Mouse (Mus musculus) CH12.LX (cell line): ENCODE data around the gene Dynll2. TPM values are rescaled to one million over a fixed set of nuclear protein-coding genes. Genes with fewer than 3 reads are reported as not detected.

Source experiments
- DNase-seq: peaks from one replicate; pipeline ENCODE4 v3.0.0-alpha.2; 2013; ENCODE audit errors: extremely low read depth
- H3K27ac ChIP-seq: 2 replicates; pipeline ENCODE4 v1.5.1; 2012; ENCODE audit warnings: low read depth, mild to moderate bottlenecking, control low read depth, moderate library complexity; ENCODE audit not compliant: insufficient read depth
- H3K27me3 ChIP-seq: replicated peaks from 2 replicates; pipeline ENCODE3; 2012; ENCODE audit warnings: inconsistent platforms
- H3K36me3 ChIP-seq, 2 experiments: replicated peaks in 1 of 2; 2 replicates each; pipeline versions ENCODE3 to v1.6.1; 2012; ENCODE audit warnings: inconsistent platforms in 1 of 2, low read length in 1 of 2, mild to moderate bottlenecking in 1 of 2, mixed read lengths in 1 of 2, moderate library complexity in 1 of 2; ENCODE audit not compliant: control insufficient read depth in 1 of 2, insufficient read depth in 1 of 2
- H3K4me1 ChIP-seq, 2 experiments: 2 replicates each; pipeline ENCODE4 v1.6.1; 2012; ENCODE audit warnings: inconsistent platforms in 1 of 2, moderate library complexity in 1 of 2; ENCODE audit not compliant: insufficient read depth in 2 of 2, control insufficient read depth in 1 of 2
- H3K4me2 ChIP-seq: 2 replicates; pipeline ENCODE4 v1.6.1; 2012; ENCODE audit warnings: low read depth, mild to moderate bottlenecking, control low read depth; ENCODE audit not compliant: poor library complexity, insufficient read depth, severe bottlenecking
- H3K4me3 ChIP-seq, 3 experiments: fragments of 150-350 bp in 1 of 3; sonication (generic) in 1 of 3; replicated peaks in 1 of 3; 2 replicates each; pipeline versions ENCODE3 to v1.5.1; 2011 to 2012; ENCODE audit warnings: low read depth in 2 of 3, low read length in 2 of 3, mild to moderate bottlenecking in 2 of 3, moderate library complexity in 2 of 3, control low read depth in 1 of 3, improper control_type of control experiment in 1 of 3, inconsistent platforms in 1 of 3, mixed read lengths in 1 of 3; ENCODE audit not compliant: poor library complexity in 1 of 3
- H3K79me2 ChIP-seq: replicated peaks from 2 replicates; pipeline ENCODE4 v1.6.1; 2012; ENCODE audit warnings: mild to moderate bottlenecking, moderate library complexity; ENCODE audit not compliant: control insufficient read depth, poor library complexity, insufficient read depth, severe bottlenecking; ENCODE audit errors: extremely low read depth
- H3K9ac ChIP-seq: 2 replicates; pipeline ENCODE4 v1.6.1; 2012; ENCODE audit warnings: low read depth, mild to moderate bottlenecking, control low read depth, moderate library complexity; ENCODE audit not compliant: insufficient read depth
- H3K9me3 ChIP-seq: replicated peaks from 2 replicates; pipeline ENCODE3; 2012; ENCODE audit warnings: low read length, inconsistent platforms, mixed read lengths
- BHLHE40 ChIP-seq: IDR thresholded peaks from 2 replicates; pipeline ENCODE4 v1.6.1; 2011; ENCODE audit warnings: mild to moderate bottlenecking, low read depth, low read length, improper control_type of control experiment
- CHD1 ChIP-seq: IDR thresholded peaks from 2 replicates; pipeline ENCODE4 v1.6.1; 2012; ENCODE audit warnings: low read depth, low read length, improper control_type of control experiment, inconsistent platforms
- E2F4 ChIP-seq: IDR thresholded peaks from 2 replicates; pipeline ENCODE4 v1.6.1; 2011; ENCODE audit warnings: low read depth, low read length, improper control_type of control experiment; ENCODE audit not compliant: insufficient replicate concordance
- EP300 ChIP-seq: IDR thresholded peaks from 2 replicates; pipeline ENCODE4 v1.6.1; 2011; ENCODE audit warnings: low read length, improper control_type of control experiment
- ETS1 ChIP-seq: conservative IDR thresholded peaks from 2 replicates; pipeline ENCODE4 v1.6.1; 2012; ENCODE audit warnings: low read depth, mild to moderate bottlenecking, inconsistent platforms, low read length, improper control_type of control experiment, moderate library complexity
- GABPA ChIP-seq: IDR thresholded peaks from 2 replicates; pipeline ENCODE4 v1.6.1; 2012; ENCODE audit warnings: low read depth, low read length, improper control_type of control experiment, inconsistent platforms; ENCODE audit not compliant: insufficient replicate concordance
- HCFC1 ChIP-seq: IDR thresholded peaks from 2 replicates; pipeline ENCODE4 v1.6.1; 2012; ENCODE audit warnings: low read depth, mild to moderate bottlenecking, inconsistent platforms, low read length, improper control_type of control experiment
- JUN ChIP-seq: IDR thresholded peaks from 2 replicates; pipeline ENCODE4 v1.6.1; 2011; ENCODE audit warnings: low read depth, mild to moderate bottlenecking, low read length, improper control_type of control experiment, moderate library complexity; ENCODE audit not compliant: insufficient read depth
- KAT2A ChIP-seq: IDR thresholded peaks from 2 replicates; pipeline ENCODE4 v1.6.1; 2012; ENCODE audit warnings: low read length, improper control_type of control experiment, inconsistent platforms; ENCODE audit not compliant: insufficient replicate concordance
- MAFK ChIP-seq: IDR thresholded peaks from 2 replicates; pipeline ENCODE4 v1.6.1; 2011; ENCODE audit warnings: low read length, improper control_type of control experiment; ENCODE audit not compliant: insufficient replicate concordance
- MAX ChIP-seq: IDR thresholded peaks from 2 replicates; pipeline ENCODE4 v1.6.1; 2011; ENCODE audit warnings: low read length, improper control_type of control experiment
- MAZ ChIP-seq: IDR thresholded peaks from 2 replicates; pipeline ENCODE4 v1.6.1; 2012; ENCODE audit warnings: low read depth, mild to moderate bottlenecking, inconsistent platforms, low read length, improper control_type of control experiment, moderate library complexity
- MXI1 ChIP-seq: IDR thresholded peaks from 2 replicates; pipeline ENCODE4 v1.6.1; 2011; ENCODE audit warnings: mild to moderate bottlenecking, low read depth, low read length, improper control_type of control experiment
- MYC ChIP-seq: IDR thresholded peaks from 2 replicates; pipeline ENCODE4 v1.6.1; 2011; ENCODE audit warnings: low read depth, mild to moderate bottlenecking, improper control_type of control experiment, low read length
- NELFE ChIP-seq: IDR thresholded peaks from 2 replicates; pipeline ENCODE4 v1.6.1; 2011; ENCODE audit warnings: low read depth, low read length, improper control_type of control experiment
- PAX5 ChIP-seq: IDR thresholded peaks from 2 replicates; pipeline ENCODE4 v1.6.1; 2012; ENCODE audit warnings: low read length, inconsistent platforms, mixed read lengths
- POLR2A ChIP-seq: IDR thresholded peaks from 2 replicates; pipeline ENCODE4 v1.6.1; 2011; ENCODE audit warnings: low read depth, mild to moderate bottlenecking, improper control_type of control experiment, low read length
- POLR2AphosphoS2 ChIP-seq: IDR thresholded peaks from 2 replicates; pipeline ENCODE4 v1.6.1; 2011; ENCODE audit warnings: low read depth, low read length, improper control_type of control experiment
- RAD21 ChIP-seq: IDR thresholded peaks from 2 replicates; pipeline ENCODE4 v1.6.1; 2011; ENCODE audit warnings: low read depth, mild to moderate bottlenecking, low read length, improper control_type of control experiment, moderate library complexity
- RCOR1 ChIP-seq: conservative IDR thresholded peaks from 2 replicates; pipeline ENCODE4 v1.6.1; 2012; ENCODE audit warnings: low read depth, mild to moderate bottlenecking, inconsistent platforms, low read length, improper control_type of control experiment
- SIN3A ChIP-seq: IDR thresholded peaks from 2 replicates; pipeline ENCODE4 v1.6.1; 2012; ENCODE audit warnings: low read length, improper control_type of control experiment, inconsistent platforms
- SMC3 ChIP-seq: IDR thresholded peaks from 2 replicates; pipeline ENCODE4 v1.6.1; 2011; ENCODE audit warnings: low read depth, low read length, improper control_type of control experiment
- TBP ChIP-seq: conservative IDR thresholded peaks from 2 replicates; pipeline ENCODE4 v1.6.1; 2011; ENCODE audit warnings: low read depth, low read length, improper control_type of control experiment
- TCF12 ChIP-seq: IDR thresholded peaks from 2 replicates; pipeline ENCODE4 v1.6.1; 2014; ENCODE audit warnings: low read depth, mild to moderate bottlenecking, inconsistent platforms, low read length, improper control_type of control experiment
- UBTF ChIP-seq: IDR thresholded peaks from 2 replicates; pipeline ENCODE4 v1.6.1; 2012; ENCODE audit warnings: low read depth, mild to moderate bottlenecking, inconsistent platforms, low read length, improper control_type of control experiment, moderate library complexity
- USF1 ChIP-seq: IDR thresholded peaks from 2 replicates; pipeline ENCODE4 v1.6.1; 2014; ENCODE audit warnings: low read depth, mild to moderate bottlenecking, inconsistent platforms, low read length, improper control_type of control experiment
- ZC3H11A ChIP-seq: IDR thresholded peaks from 2 replicates; pipeline ENCODE4 v1.6.1; 2012; ENCODE audit warnings: low read depth, mild to moderate bottlenecking, inconsistent platforms, low read length, improper control_type of control experiment
- ZMIZ1 ChIP-seq: IDR thresholded peaks from 2 replicates; pipeline ENCODE4 v1.6.1; 2012; ENCODE audit warnings: low read depth, mild to moderate bottlenecking, inconsistent platforms, low read length, improper control_type of control experiment
- ZNF384 ChIP-seq: IDR thresholded peaks from 2 replicates; pipeline ENCODE4 v1.6.1; 2012; ENCODE audit warnings: low read depth, low read length, improper control_type of control experiment, inconsistent platforms
- dilution Hi-C: fragments of 300-500 bp; cut with MboI; formaldehyde crosslinking; loops from 2 replicates; pipeline ENCODE4 v1.14.3; 2020; ENCODE audit warnings: low sequenced_read_pairs; ENCODE audit not compliant: extremely low pct_unique_long_range_greater_than_20kb, extremely low pct_ligation_motif_present
- in situ Hi-C: fragments of 300-500 bp; cut with MboI; formaldehyde crosslinking; loops from 3 replicates; pipeline ENCODE4 v1.14.3; 2019; ENCODE audit warnings: low sequenced_read_pairs, low pct_ligation_motif_present, low pct_unique_long_range_greater_than_20kb, mixed read lengths
- polyA plus RNA-seq: library from polyadenylated mRNA; unstranded; fragments of >175 nt; gene quantifications from 2 replicates; pipeline ENCODE4 v1.2.1, GENCODE M21; 2012; ENCODE audit warnings: low read depth; ENCODE audit not compliant: insufficient read length
- total RNA-seq, 2 experiments: library from RNA; depleted of rRNA; stranded (reverse); fragments of 300-350 nt in 1 of 2; fragments of >200 nt in 1 of 2; gene quantifications; 2 replicates each; pipeline ENCODE4 v1.2.3; 2012 to 2014

Dynll2 gene
- total and polyA plus RNA-seq, 3 experiments, result 14.0 to 147 (median 35.8) TPM

DNA sequence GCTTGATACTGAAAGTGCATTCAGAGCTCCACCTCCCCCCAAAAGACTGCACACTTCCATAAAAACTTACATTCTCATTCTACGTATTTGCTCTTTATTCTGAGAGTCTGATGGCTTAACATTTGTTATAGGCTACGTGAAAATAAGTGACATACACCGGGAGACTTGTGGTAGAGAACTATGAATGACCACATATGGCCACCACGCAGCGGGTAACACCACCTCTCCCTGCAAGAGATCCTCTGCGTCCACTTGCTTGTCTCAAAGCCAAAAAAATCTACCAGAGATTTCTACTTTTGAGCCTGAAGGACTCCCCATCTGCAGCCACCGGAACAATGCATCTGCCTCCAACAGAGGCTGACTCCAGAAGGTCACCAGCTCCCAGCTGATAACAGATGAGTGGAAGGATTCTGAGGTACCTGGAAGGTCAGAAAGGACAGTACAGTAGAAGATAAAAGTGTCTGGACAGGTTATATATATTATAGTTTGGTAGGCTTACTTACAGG, 24.6 kb upstream of the Dynll2 start:
- Histone ChIP-seq H3K27ac (no peak overlapping the region), H3K9me3 (no peaks in the 10 kb centered on the region), H3K36me3 (no peaks in the 10 kb centered on the region), H3K27me3 (peaks cover 2% of the 10 kb centered on the region), H3K4me1 (peaks cover 14 to 46% of the 10 kb centered on the region in 2 experiments), H3K4me2 (peak overlapping the region; percentile 96), H3K9ac (peak overlapping the region; percentile 39; the same call in 1 of the 2 replicates), H3K79me2 (no peaks in the 10 kb centered on the region), H3K4me3 (peak overlapping the region; percentile 19 to 27 (median 20))
- no peak for DNase-seq
- dilution Hi-C loops (no loop called here), in situ Hi-C loops (no loop called here)
- TF ChIP-seq MXI1, result peak; percentile 42; the same call in 1 of the 2 replicates
- no peak for TF ChIP-seq GABPA
- 0 out of 2 replicates have a peak, but pooled peaks have one; percentile 33 for TF ChIP-seq KAT2A
- TF ChIP-seq RCOR1, result peak; percentile 83; the same call in 1 of the 2 replicates
- TF ChIP-seq EP300, result 0 out of 2 replicates have a peak, but pooled peaks have one; percentile 31
- TF ChIP-seq NELFE, result 0 out of 2 replicates have a peak, but pooled peaks have one; percentile 53
- TF ChIP-seq BHLHE40, result peak; percentile 12; the same call in 1 of the 2 replicates
- no peak; the same call in 1 of the 2 replicates for TF ChIP-seq ZMIZ1
- peak; percentile 66; the same call in 1 of the 2 replicates for TF ChIP-seq MAX
- TF ChIP-seq MAZ, result 0 out of 2 replicates have a peak, but pooled peaks have one; percentile 17
- TF ChIP-seq CHD1, result peak; percentile 93
- TF ChIP-seq SIN3A, result peak; percentile 73; the same call in 1 of the 2 replicates
- no peak; the same call in none of the 2 replicates for TF ChIP-seq MYC
- TF ChIP-seq SMC3, result peak; percentile 0; the same call in 1 of the 2 replicates

GRCm38 (mm10) chr11:88011208-88011913, 24.0 kb upstream of the Dynll2 start:
- peak overlapping the region; percentile 96 for H3K4me2 ChIP-seq
- no peaks in the 10 kb centered on the region for H3K36me3 ChIP-seq
- H3K27ac ChIP-seq, result peak overlapping the region; percentile 16; the same call in 1 of the 2 replicates
- in situ Hi-C loops (no loop called here), dilution Hi-C loops (no loop called here)
- peak overlapping the region; percentile 39 for H3K9ac ChIP-seq
- peaks cover 14 to 46% of the 10 kb centered on the region in 2 experiments for H3K4me1 ChIP-seq
- peak overlapping the region; percentile 19 to 28 (median 27) for H3K4me3 ChIP-seq
- no peaks in the 10 kb centered on the region for H3K9me3 ChIP-seq
- peaks cover 2% of the 10 kb centered on the region for H3K27me3 ChIP-seq
- peak; percentile 96 for DNase-seq
- H3K79me2 ChIP-seq, result no peaks in the 10 kb centered on the region
- TF ChIP-seq TCF12, result peak; percentile 92
- no peak for TF ChIP-seq ZC3H11A
- TF ChIP-seq HCFC1, result no peak; the same call in none of the 2 replicates
- TF ChIP-seq JUN, result peak; percentile 91
- peak; percentile 94; the same call in 1 of the 2 replicates for TF ChIP-seq RCOR1
- peak; percentile 96 for TF ChIP-seq ETS1
- TF ChIP-seq RAD21, result no peak; the same call in 1 of the 2 replicates
- peak; percentile 87 for TF ChIP-seq MAFK
- peak; percentile 89 for TF ChIP-seq MYC
- TF ChIP-seq GABPA, result no peak
- no peak for TF ChIP-seq PAX5
- TF ChIP-seq POLR2AphosphoS2, result no peak
- TF ChIP-seq TBP, result peak; percentile 68; the same call in 1 of the 2 replicates
- peak; percentile 72; the same call in 1 of the 2 replicates for TF ChIP-seq ZMIZ1
- no peak; the same call in 1 of the 2 replicates for TF ChIP-seq UBTF
- no peak for TF ChIP-seq E2F4
- TF ChIP-seq ZNF384, result peak; percentile 81
- no peak for TF ChIP-seq USF1
- TF ChIP-seq MXI1, result peak; percentile 68; the same call in 1 of the 2 replicates
- peak; percentile 54; the same call in 1 of the 2 replicates for TF ChIP-seq POLR2A
